Mouse (Mus musculus): ENCODE measurements around the gene Hoxb4. TPM values are rescaled to one million over a fixed set of nuclear protein-coding genes. Genes with fewer than 3 reads are reported as not detected.

Gene Hoxb4
- total RNA-seq, 2 experiments from 2014 or later: 0.57 to 0.59 TPM

GRCm38 (mm10) chr11:96310183-96310938 is 7.7 kb upstream of the Hoxb4 start:
- DNase-seq (ENCODE audit: low spot score): no peak
- intact Hi-C loops (cut with DNase I): no loop called here

GRCm38 (mm10) chr11:96311097-96311496 is 7.0 kb upstream of the Hoxb4 start:
- intact Hi-C loops (cut with DNase I): no loop called here
- no peak for DNase-seq (ENCODE audit: low spot score)

- no peak for DNase-seq (ENCODE audit: low spot score)
- intact Hi-C loops (cut with DNase I): no loop called here
Measured at GRCm38 (mm10) chr11:96311520-96312417, 6.3 kb upstream of the Hoxb4 start.

- intact Hi-C loops (cut with DNase I): no loop called here
- DNase-seq (ENCODE audit: low spot score): no peak
Measured at GRCm38 (mm10) chr11:96313134-96313533, 4.9 kb upstream of the Hoxb4 start.

GRCm38 (mm10) chr11:96313806-96314428 is 4.2 kb upstream of the Hoxb4 start:
- no peak for DNase-seq (ENCODE audit: low spot score)
- intact Hi-C loops (cut with DNase I): no loop called here

- no peak for DNase-seq (ENCODE audit: low spot score)
- intact Hi-C loops (cut with DNase I): loop anchor here (5.0 kb wide), 1 partner anchor 37 kb away; the partner anchor contains the start of gene Hoxb2
Measured at GRCm38 (mm10) chr11:96314671-96315343, 3.3 kb upstream of the Hoxb4 start.

GRCm38 (mm10) chr11:96315344-96315681 is 2.8 kb upstream of the Hoxb4 start:
- intact Hi-C loops (cut with DNase I): loop anchor here (5.0 kb wide), 1 partner anchor 37 kb away; the partner anchor contains the start of gene Hoxb2

GRCm38 (mm10) chr11:96316696-96317607 is 1.1 kb upstream of the Hoxb4 start:
- no peak for DNase-seq (ENCODE audit: low spot score)
- intact Hi-C loops (cut with DNase I): loop anchor here (5.0 kb wide), 1 partner anchor 35 kb away; the partner anchor contains the start of gene Hoxb2

More at GRCm38 (mm10) chr11:96315344-96315681, 2.8 kb upstream of the Hoxb4 start:
- no peak for DNase-seq (ENCODE audit: low spot score)

GRCm38 (mm10) chr11:96318368-96319070 is 452 bp downstream of the Hoxb4 start:
- intact Hi-C loops (cut with DNase I): loop anchor here (5.0 kb wide), 1 partner anchor 34 kb away; the partner anchor contains the start of gene Hoxb2
- peak; percentile 45 for DNase-seq (ENCODE audit: low spot score)

- no peak for DNase-seq (ENCODE audit: low spot score)
- intact Hi-C loops (cut with DNase I): loop anchor here (5.0 kb wide), 1 partner anchor 33 kb away; the partner anchor contains the start of gene Hoxb2
Measured at GRCm38 (mm10) chr11:96319071-96319902, 1.2 kb downstream of the Hoxb4 start.

GRCm38 (mm10) chr11:96319910-96320309 is 1.8 kb downstream of the Hoxb4 start:
- DNase-seq (ENCODE audit: low spot score): no peak
- intact Hi-C loops (cut with DNase I): loop anchor here (5.0 kb wide), 1 partner anchor 32 kb away; the partner anchor contains the start of gene Hoxb2

GRCm38 (mm10) chr11:96320688-96321087 is 2.6 kb downstream of the Hoxb4 start:
- DNase-seq (ENCODE audit: low spot score): no peak
- intact Hi-C loops (cut with DNase I): no loop called here

GRCm38 (mm10) chr11:96321846-96322245 is 3.8 kb downstream of the Hoxb4 start:
- intact Hi-C loops (cut with DNase I): no loop called here
- no peak for DNase-seq (ENCODE audit: low spot score)

- intact Hi-C loops (cut with DNase I): no loop called here
- DNase-seq (ENCODE audit: low spot score): no peak
Measured at GRCm38 (mm10) chr11:96322738-96323137, 4.7 kb downstream of the Hoxb4 start.

GRCm38 (mm10) chr11:96323154-96323553 is 5.1 kb downstream of the Hoxb4 start, which contains the start of gene Hoxb3:
TSS of gene Hoxb3 (plus strand) at chr11:96323326.
- intact Hi-C loops (cut with DNase I): no loop called here
- no peak for DNase-seq (ENCODE audit: low spot score)

- intact Hi-C loops (cut with DNase I): no loop called here
- no peak for DNase-seq (ENCODE audit: low spot score)
Measured at GRCm38 (mm10) chr11:96324125-96324524, 6.1 kb downstream of the Hoxb4 start.

GRCm38 (mm10) chr11:96324965-96325364 is 6.9 kb downstream of the Hoxb4 start:
- intact Hi-C loops (cut with DNase I): no loop called here
- no peak for DNase-seq (ENCODE audit: low spot score)

Data from heart, postnatal 25 days (tissue).